Mouse (Mus musculus): ENCODE results near the gene Pax3.

DNA sequence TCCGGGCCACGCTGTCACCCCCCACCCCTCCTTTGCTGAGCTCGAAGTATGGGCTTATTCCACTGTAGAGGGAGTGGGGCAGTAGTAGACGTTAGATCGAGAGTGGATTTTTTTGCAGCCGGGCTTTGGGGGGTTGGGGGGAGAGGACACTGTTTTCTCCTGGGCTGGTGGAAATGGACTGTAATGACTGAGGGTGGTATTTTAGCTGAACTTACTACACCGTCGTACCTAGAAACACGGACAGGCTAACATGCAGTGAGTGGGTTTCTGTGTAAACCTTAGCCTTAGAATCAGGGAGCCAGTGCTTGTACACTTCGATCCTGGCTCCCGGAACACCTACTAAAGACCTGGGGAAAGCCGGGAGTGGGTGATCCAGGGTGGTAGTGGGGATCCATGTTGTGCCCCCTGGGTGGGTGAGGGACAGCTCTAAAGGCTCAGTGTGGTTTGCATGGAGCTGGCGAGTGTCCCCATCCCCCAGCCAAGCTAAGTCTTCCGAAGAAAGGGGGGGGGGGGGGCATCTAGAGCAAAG is 6.2 kb upstream of the Pax3 start:
- TF ChIP-seq EP300 (IDR thresholded peaks at IDR 0.05; ENCODE audit: low read depth): no peak
- TF ChIP-seq CTCF (IDR thresholded peaks at IDR 0.05; ENCODE audit: low read depth): no peak

All from heart, postnatal 0 days (tissue).